Mouse (Mus musculus) megakaryocyte, embryonic 14.5 days (primary cell): Measurements from ENCODE around the gene Cxadr.

Source experiments
- FLI1 ChIP-seq: IDR thresholded peaks from 2 replicates; pipeline ENCODE4 v1.6.1; 2012; ENCODE audit warnings: low read length, inconsistent platforms, mixed read lengths
- GATA1 ChIP-seq: IDR thresholded peaks from 3 replicates; pipeline ENCODE4 v1.6.1; 2012; ENCODE audit warnings: mixed read lengths, low read length, inconsistent platforms, borderline replicate concordance

GRCm38 (mm10) chr16:78398734-78399133 is 97.4 kb downstream of the Cxadr start:
- TF ChIP-seq GATA1, result no peak
- no peak for TF ChIP-seq FLI1
